Mouse (Mus musculus) right cerebral cortex, postnatal 25 days (tissue): ENCODE results near the gene Pik3ip1.

Experiments
- DNase-seq: peaks from one replicate; pipeline ENCODE4 v3.0.0; 2022

Gene Pik3ip1

DNA sequence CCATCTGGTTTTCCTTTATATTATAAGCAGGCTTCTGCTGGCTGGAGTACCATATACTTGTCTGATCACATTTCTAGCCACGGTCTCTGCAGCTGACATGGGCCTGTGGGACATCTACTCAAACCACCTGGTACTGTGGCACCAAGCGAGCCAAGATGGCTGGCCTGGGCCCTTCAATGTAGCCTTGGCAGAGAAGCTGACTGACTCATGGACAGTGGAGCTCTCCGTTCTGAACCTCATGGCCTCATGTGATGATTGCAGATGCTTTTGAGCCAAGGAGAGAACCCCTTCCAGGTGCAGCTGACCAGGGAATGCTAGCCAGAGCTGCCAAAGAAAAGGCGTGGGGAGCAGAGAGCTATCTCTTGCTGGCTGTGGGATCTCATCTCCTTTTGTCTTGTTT, 24.4 kb upstream of the Pik3ip1 start:
- DNase-seq: no peak

DNA sequence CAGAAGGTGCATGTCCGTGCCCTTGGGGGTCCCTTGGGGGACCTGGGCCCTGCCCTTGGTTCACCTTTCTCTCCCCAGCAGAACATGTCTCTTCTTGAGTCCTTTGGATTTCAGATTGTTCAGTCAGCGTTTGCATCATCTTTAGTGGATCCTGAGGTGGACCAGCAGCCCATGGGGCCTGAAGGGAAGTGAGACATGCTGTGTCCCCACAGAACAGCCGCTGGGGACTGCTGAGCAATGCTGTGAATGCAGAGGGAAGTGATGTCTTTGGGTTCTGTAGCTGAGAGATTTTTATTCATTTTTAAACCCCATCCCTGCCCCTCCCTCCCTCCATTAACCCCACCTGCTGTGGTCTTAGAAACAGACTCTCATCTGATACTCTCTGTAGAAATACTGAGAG, 22.3 kb upstream of the Pik3ip1 start:
- DNase-seq: no peak

DNA sequence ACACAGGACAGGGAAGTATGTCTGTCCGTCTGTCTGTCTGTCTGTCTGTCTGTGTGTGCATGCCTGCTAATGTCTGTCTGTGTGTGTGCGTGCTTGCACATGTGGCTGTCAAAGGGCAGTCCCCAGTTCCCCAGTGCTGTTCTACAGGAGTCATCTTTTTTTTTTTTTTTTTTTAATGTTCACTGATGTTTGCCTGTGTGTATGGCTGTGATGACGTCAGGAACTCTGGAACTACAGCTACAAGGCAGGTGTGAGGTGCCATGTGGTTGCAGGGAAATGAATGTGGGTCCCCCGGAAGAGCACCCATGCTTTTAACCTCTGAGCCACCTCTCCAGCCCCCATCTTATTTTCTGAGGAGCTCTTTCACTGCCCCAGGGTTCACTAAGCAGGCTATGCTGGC, 20.3 kb upstream of the Pik3ip1 start:
- no peak for DNase-seq

DNA sequence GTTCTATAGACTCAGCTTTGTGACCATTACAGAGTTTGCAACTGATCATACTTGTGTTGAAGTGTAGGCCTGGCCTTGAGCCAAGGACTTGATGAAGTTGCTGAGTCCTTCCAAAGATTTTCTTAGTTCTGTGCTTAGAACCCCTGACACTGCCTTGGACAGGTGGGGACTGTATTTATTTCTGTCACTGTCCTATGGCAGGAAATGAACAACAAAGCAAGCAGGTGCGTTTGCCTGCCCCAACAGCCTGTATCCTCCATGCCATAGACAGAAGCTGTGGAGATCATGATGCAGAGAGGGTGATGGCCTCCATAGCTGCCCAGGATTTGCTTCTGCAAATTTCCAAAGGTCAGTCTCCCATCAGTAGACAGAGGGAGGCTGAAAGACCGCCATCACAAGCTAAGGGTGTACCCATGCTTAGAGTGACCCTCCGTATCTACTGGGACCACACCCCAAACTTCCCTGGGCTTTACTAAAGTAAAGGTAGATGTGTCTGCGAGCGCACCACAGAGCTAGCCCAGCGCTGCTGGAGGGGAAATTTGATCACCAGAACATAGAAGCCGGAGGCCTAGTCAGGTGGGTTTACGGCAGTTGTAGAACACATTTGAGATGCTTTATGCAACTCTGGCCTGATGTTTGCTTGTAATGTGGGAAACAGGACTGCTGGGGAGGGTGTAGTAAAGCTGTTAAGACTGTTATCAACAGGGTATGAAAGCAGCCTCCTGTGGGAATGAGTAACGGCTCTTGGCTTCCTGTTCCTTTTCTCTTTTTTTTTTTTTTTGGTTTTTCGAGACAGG, 19.2 kb upstream of the Pik3ip1 start:
- DNase-seq: no peak

DNA sequence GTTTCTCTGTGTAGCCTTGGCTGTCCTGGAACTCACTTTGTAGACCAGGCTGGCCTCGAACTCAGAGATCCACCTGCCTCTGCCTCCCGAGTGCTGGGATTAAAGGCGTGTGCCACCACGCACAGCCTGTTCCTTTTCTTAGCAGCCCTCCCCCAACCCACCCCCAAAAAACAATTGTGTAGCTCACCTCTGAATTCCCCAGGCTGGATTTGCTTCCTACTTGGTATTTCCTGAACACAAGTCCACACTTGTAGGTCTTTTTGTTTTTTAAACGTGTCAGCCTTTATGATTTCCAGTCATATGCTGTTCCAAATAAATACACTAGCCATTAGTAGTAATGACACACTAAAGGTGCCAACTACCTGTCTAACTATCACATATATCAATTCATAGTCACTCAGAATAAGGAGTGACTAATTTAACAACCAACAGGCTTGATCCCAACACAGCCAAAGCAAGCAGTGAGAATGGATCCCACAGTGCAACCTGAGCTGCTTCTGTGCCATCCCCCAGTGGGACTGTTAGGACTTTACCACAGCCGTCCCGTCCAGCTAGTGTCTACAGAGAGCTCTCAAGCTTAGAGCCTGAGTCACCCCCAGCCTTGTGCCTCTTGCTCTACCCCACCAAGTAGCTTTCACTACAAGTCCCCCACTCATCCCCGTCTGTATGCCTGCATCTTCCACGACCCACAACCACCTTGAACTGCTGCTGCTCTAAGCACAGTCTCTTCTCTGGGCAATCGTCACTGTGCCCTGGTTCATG, 18.4 kb upstream of the Pik3ip1 start:
- DNase-seq: no peak

DNA sequence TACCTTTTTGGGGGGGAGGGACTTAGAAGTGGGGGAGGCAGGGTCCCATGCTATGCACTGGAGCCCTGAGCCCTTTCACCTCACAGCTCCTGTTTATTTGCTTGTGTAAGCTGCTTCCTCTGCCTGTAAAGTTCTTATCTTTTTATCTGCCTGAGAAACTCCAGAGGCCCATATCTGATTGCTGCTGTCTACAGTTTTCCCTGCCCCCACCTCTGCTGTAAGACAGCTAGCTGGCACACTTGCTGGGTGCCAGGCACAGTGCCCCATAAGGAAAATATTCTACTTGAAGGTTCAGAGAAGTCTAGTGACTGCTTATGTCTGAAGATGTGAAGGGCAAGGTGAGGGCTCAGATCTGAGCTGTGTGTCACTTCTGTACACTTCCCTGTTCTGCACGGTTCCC, 16.9 kb upstream of the Pik3ip1 start:
- DNase-seq: no peak

DNA sequence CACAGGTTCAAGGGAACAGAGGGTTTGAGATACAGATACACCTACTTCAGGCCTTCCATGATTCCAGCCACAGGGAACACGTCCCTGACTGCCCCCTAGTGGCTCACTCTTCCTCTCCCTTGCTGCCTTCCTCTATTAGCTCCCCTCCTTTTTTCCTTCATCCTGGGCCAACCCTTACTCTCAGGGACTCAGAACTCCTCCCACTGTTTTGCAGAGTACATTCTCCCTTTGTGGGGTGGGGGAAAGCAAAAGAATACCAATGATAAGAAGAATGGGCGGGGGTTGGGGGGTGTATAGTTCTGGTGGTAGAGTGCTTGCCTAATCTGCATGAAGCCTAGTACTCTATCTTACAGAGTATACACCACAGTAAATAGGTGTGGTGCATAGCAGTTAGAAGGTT, 16.1 kb upstream of the Pik3ip1 start:
- DNase-seq: no peak

DNA sequence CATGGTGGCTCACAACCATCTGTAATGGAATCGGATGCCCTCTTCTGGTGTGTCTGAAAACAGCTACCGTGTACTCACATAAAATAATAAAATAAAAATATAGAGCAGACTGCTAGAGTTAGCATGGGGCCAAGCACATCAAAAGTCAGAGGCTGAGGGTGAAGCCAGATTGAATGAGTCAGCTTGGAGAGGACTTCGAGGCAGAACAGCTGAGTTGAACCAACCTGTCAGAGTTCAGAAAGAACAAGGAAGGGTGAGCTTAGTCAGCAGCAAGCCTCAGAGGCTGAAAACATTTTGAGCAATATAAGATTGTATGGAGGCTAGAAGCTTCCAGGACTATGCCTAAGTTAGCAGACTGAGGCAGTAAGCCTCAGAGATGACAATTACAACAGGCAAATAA, 11.9 kb upstream of the Pik3ip1 start:
- DNase-seq: no peak

DNA sequence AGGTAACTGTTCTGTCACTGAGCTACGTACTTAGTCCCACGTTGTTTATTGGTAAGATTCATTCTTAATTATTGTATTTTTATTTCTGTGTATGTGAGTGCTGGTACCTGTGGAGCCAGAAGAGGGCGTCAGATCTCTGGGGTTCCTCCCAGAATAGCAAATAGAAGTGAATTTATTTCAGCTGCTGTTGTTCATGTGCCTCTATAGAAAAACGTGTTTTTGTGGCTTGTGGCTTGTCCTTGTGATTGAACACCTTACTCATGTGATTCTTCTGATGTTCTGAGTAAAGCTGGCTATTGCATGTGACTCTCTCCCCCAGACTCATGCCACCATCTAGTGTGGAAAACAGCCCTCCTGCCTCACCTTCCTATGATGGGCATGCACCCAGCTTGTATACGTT, 1.9 kb upstream of the Pik3ip1 start:
- no peak for DNase-seq

DNA sequence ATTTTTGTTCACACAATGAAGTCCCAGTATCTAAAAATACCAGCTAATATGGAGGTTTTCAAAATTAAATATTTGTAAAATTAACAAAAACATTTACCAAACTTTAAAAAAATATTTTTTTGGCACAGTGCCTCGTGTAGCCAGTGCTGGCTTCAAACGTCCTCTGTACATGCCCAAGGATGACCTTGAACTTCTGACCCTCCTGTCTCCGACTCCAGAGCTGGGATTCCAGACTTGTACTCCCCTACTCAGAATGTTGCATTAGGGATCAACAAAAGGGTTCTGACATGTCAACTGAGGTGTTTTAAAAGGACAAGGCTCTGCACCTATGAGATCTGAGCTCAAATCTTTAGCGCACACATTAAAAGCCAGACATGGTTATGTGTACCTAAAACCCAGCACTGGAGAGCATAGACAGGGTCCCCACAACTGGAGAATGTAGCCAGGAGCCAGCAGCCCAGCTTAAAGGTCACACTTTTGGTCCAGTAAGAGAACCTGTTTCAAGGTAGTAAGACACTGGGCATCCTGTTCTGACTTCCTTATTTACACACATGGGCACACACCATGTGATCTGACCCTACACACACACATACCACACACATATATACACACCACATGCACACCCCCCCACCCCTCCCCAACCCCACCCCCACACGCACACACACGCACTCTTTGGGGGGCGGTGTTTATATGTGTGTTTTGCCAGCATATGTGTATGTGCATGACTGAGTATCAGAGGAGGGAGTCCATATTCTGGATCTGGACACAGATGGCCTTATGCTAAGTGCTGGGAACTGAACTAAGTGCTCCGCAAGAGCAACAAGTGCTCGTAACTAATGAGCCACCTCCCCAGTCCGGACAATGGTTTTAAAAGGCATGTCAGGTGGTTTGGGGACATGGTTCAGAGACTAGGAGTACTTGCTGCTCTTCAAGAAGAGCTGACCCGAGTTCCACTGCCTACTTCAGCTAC, 1.1 kb upstream of the Pik3ip1 start:
- no peak for DNase-seq

DNA sequence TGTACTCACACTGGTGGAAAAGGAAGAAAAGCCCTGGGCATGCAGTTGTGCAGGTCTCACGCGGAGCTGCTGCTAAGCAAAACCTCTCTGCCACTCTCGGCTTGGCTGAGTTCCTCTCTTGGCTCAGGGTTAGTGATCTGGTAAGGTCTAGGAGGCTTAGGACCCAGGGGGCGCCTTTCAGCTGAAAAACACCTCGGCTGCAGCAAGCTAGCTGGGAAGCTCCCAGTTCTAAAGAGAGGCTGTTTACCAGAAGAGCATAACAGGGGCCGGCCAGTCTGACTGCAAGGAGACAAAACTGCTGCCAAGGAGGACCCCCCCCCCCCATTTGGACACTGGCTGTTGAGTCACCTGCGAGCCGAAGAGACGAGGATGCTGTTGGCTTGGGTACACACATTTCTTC, 365 bp downstream of the Pik3ip1 start:
- DNase-seq: peak; percentile 81

DNA sequence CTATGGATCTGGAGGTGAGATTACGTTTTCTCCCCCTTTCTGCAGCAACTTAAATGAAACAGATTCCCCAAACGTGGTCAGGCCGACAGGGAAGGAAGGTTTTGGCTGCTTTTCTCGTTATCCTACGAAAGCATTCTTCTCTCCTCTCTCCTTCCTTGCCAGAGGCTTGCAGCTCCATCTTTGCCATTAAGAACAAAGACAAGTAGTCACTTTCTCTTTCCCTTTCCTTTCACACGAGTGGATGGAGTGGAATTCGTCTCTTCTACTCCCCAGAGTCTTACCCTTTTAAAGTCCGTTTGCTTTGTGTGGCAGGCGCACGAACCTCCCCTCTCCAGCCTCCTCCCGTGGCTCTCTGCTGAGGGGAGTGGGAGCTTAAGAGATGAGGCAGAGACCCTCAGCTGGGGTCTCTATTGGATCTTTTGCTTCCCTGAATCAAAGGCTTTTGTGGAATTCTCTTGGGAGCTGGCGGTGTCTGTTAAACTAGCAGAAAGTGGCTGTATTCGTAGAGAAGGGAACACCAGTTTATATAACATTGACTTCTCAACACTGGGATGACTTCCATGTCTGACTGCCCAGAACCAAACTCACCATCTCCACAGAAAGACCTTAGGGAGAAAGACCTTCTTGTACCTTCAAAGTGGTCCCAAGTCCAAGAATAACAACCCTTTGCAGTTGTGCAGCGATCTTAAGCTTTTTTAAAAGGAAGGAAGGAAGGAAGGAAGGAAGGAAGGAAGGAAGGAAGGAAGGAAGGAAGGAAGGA, 970 bp downstream of the Pik3ip1 start:
- peak; percentile 28 for DNase-seq

DNA sequence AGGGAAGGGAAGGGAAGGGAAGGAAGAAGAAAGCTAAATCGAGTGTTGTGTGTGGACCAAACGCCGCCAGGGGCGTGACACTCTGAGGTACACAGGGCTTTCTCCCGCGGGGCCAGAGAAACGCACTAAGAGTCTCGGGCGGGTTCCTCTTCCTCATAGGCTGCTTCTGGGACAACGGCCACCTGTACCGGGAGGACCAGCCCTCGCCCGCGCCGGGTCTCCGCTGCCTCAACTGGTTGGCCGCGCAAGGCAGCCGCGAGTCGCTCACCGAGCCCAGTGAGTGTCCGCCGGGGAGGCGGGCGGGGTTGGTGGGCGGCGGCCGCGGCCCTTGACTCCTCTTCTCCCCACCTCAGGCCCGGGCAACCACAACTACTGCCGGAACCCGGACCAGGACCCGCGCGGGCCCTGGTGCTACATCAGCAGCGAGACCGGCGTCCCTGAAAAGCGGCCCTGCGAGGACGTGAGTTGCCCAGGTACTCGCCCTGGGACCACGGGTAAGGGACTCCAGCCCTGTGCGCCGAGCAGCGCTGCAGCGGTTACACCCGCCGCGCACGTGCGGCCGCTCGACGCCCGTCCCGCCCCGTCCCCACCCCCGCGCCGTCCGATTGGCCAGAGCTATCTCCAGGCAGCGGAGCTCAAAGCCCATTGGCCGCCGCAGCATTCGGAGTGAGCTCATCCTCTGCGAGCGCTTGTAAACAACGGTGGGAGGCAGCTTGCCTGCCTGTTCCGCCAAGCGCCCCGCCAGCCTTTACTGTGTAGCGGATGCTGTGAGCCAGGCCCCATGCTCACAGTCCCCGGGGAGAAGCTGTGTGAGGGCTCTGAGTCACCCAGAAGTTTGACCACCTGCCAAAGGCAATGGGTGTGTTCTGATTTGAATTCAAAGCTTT, 1.8 kb downstream of the Pik3ip1 start:
- DNase-seq: peak; percentile 93

DNA sequence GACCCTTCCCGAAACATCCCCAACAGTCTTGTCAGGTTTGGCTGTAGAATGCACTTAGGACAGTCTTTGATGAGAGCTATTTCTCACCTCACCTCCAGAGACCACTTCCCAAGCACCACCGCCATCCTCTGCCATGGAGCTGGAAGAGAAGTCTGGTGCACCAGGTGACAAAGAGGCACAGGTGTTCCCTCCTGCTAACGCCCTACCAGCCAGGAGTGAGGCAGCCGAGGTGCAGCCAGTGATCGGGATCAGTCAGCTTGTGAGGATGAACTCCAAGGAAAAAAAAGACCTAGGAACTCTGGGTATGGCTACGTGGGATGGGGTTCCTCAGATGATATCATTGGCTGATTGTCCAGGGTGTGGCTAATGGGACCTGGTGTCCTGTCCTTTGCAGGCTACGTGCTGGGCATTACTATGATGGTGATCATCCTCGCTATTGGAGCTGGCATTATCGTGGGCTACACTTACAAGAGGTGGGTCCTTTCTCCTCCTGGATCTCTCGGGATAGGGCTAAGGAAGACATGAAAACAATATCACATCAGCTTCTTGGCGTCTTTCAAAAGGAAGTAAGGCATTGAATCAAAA, 3.0 kb downstream of the Pik3ip1 start:
- DNase-seq: no peak

DNA sequence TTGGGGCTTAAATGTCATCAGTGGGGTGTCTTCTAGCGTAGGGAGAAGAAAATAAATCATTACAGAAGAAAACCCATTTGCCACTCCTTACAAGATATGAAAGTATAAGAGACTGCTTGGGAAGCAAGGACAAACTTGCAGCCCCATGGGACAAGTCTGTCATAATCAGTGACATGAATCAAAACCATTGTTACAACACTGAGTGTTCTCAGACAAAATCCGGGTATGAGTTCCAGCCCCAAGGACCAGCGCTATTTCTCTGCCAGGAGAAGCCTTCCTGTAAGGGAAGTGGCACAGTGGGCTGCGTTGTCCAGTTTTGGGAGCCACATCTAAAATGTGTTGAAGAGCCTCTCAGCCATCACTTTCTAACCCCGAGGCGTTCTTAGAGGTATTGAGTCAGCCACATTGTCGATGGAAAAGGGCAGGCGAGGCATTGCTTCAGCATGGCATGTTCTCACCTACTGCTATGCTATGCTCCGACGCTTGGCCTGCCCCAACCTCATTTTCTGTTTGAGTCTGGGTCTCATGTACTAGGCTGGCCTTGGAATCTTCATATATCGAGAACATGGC, 4.0 kb downstream of the Pik3ip1 start:
- DNase-seq: no peak

DNA sequence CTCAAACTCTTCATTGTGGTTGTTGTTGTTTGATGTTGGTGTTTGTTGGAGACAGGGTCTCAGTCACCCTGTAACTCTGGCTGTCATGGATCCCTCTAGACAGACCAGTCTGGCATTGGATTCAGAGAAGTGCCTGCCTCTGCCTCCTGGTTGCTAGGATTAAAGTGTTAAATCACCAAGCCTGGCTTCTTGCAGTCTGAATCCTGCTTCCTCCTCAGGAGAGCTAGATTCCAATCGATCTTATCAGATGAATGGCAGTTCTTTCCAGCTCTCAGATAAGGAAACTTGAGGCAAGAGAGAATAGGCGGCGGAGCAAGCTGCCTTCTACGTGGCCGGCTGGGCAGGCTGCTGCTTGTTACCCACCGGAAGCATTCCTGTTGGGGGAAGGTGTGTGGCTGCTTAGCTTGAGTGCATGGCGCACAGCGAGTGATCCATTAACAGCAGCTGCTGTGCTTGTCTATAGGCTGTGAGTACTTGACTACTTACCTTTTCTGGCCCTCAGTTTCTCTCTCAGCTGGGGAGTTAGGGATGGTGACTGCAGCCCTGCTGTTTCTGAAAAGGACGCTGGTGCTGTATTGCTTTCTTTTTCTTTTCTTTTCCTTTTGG, 4.6 kb downstream of the Pik3ip1 start:
- DNase-seq: no peak

DNA sequence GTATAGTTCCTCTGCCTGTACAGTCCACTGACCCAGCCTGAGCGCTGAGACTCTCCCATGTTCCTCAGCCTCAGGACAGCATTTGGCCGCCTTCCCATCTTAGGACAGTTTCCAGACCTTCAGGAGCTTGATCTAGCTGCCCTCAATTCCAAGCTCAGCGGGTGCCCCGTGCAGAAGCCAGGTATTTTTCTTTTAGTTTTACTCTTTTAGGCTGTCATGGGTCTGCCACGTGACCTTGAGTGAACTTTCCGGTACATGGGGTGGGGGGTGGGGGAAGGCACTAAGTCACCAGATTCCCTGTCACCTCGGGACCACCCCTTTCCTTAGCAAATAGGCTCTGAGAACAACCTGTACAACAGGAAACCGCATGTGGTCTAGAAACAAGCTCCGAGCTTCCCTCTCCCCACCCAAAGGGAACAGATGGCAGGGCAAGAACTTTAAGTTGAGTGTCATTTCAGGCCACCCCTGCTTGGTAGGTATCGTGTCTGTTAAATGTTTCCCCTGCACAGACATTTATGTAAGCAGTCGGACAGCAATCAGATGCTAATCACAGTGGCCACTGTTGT, 5.5 kb downstream of the Pik3ip1 start:
- no peak for DNase-seq

DNA sequence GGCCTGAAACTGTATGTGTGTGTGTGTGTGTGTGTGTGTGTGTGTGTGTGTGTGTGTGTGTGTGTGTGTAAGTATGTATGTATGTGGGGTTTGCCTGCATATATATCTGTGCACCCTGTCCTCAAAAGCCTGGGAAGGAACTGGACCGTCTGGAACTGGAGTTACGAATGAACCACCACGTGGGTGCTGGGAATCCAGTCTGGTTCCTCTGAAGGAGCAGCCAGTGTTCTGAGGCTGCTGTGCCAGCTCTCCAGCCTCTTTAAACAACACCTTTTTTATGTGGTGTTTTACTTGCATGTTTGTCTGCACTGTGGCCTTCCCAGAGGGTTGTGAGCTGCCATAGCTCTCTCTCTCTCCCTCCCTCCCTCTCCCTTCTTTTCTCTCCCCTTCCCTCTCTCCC, 6.4 kb downstream of the Pik3ip1 start:
- no peak for DNase-seq

DNA sequence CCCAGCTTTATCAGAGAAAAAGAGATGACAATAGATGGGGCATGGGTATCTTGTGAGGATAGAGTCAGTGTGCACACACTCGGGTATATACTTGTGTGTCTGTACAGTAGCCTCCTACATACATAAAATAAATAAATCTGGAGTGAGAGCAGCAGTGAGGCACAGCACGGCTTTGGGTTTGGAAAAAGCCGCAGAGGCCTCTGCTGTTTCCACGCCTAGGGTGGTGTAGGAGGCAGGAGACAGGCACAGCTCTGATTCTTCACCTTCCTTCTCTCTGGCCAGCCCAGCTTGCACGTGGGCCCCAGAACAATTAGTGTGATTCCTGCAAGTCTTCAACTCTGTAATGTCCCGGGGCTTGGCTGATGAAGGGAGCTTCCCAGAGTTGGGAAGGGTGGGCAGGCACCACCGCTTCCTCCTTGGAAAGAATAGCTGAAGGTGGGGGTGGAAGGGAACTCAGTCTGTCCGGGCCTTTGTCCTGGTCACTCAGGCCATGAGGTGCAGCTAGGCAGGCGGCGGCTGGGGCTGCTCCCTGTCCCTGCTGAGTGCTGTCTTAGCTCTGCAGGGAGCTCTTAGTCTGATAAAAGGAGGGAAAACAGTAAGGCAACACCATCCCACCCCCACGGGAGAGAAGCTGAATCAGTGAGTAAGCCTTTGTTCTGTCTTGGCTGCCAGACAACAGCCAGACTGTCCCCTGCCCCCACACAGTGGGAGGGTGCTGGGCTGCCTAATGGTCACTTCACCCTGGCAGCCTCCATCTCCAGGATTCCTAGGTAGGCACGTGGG, 7.2 kb downstream of the Pik3ip1 start:
- peak; percentile 70 for DNase-seq
